9 mouse cellular contexts compared by ENCODE assay signal in genomic region chr11:49794342-49795144, GRCm38 (mm10). TPM values are rescaled to one million over a fixed set of nuclear protein-coding genes. Genes with fewer than 3 reads are reported as not detected.
DNase-seq lines count a peak whose midpoint lies in the region; ATAC-seq and TF ChIP-seq lines count a peak whose summit lies in the region.
"Had no signal": no experiment of that assay in that cellular context is flagged by ENCODE, and none has a peak within 500 bp of the region (broad histone marks: within the 10 kb centered on the region; RNA-seq: fewer than 3 reads in every experiment).

No protein-coding gene starts in this region.

- peak overlapping the region; percentile 85 for H3K9ac ChIP-seq in ES-E14 (ENCODE audit: insufficient read depth, low read depth, low read length, poor library complexity, severe bottlenecking)
- H3K9ac ChIP-seq in forebrain, embryonic 15.5 days (replicated peaks), result peak overlapping the region; percentile 52
- peak overlapping the region; percentile 67 for H3K9ac ChIP-seq in limb, embryonic 11.5 days (ENCODE audit: low read length)
- H3K9ac ChIP-seq in midbrain, embryonic 11.5 days (ENCODE audit: low read length), result peak overlapping the region; percentile 63

- peak overlapping the region; percentile 60 for H3K4me2 ChIP-seq in forebrain, embryonic 15.5 days (replicated peaks)
- H3K4me2 ChIP-seq in limb, embryonic 11.5 days (ENCODE audit: low read depth, severe bottlenecking), result peak overlapping the region; percentile 84
- H3K4me2 ChIP-seq in midbrain, embryonic 11.5 days, result peak overlapping the region; percentile 84

- DNase-seq in ES-E14 (ENCODE audit: low read depth, low spot score), result no peak
- DNase-seq in adrenal gland, postnatal 10 days, result peak; percentile 51
- peak; percentile 42 for DNase-seq in heart, postnatal 4 days
- DNase-seq in limb, embryonic 11.5 days (ENCODE audit: low spot score), result peak; percentile 80
- DNase-seq in midbrain, embryonic 11.5 days (ENCODE audit: low spot score, missing footprints), result peak; percentile 97
- DNase-seq in testis, postnatal 10 days (ENCODE audit: low spot score), result peak; percentile 59
- DNase-seq in frontal cortex, postnatal 25 days (ENCODE audit: low spot score in 2 of 2), result no peak

- peaks cover 0 to 13% of the 10 kb centered on the region in 2 experiments; a peak in 2 of 4 replicates for H3K4me1 ChIP-seq in ES-E14 (ENCODE audit: control insufficient read depth in 2 of 2, insufficient read depth in 2 of 2, low read length in 2 of 2, poor library complexity in 1 of 2)
- H3K4me1 ChIP-seq in forebrain, embryonic 15.5 days, result peaks cover 9% of the 10 kb centered on the region
- H3K4me1 ChIP-seq in limb, embryonic 11.5 days (ENCODE audit: control insufficient read depth, insufficient read depth, low read length), result no peaks in the 10 kb centered on the region
- peaks cover 4% of the 10 kb centered on the region for H3K4me1 ChIP-seq in midbrain, embryonic 11.5 days (ENCODE audit: control insufficient read depth, insufficient read depth, low read length)

- no peak; the same call in none of the 2 replicates for ATAC-seq in forebrain, embryonic 15.5 days (replicated peaks)
- ATAC-seq in limb, embryonic 11.5 days (ENCODE audit: insufficient number of reproducible peaks, low FRiP score, low TSS enrichment, low read depth), result peak; percentile 56
- peak; percentile 69 for ATAC-seq in midbrain, embryonic 11.5 days (ENCODE audit: low FRiP score)

- no peaks in the 10 kb centered on the region; the same call in 1 of the 2 replicates for H3K27me3 ChIP-seq in forebrain, embryonic 15.5 days
- H3K27me3 ChIP-seq in limb, embryonic 11.5 days (ENCODE audit: control insufficient read depth, insufficient read depth, low read length), result no peaks in the 10 kb centered on the region
- H3K27me3 ChIP-seq in midbrain, embryonic 11.5 days (ENCODE audit: control insufficient read depth, insufficient read depth, low read length), result no peaks in the 10 kb centered on the region; the same call in 1 of the 2 replicates

- 0 out of 2 replicates have a peak, but pooled peaks cover 3% of the 10 kb centered on the region for H3K36me3 ChIP-seq in ES-E14 (ENCODE audit: control insufficient read depth, insufficient read depth, low read length, poor library complexity, severe bottlenecking)
- H3K36me3 ChIP-seq in forebrain, embryonic 15.5 days, result no peaks in the 10 kb centered on the region
- H3K36me3 ChIP-seq in limb, embryonic 11.5 days (ENCODE audit: control insufficient read depth, insufficient read depth, low read length), result no peaks in the 10 kb centered on the region
- H3K36me3 ChIP-seq in midbrain, embryonic 11.5 days (ENCODE audit: control insufficient read depth, insufficient read depth, low read length), result no peaks in the 10 kb centered on the region

- peak overlapping the region; percentile 84 for H3K4me3 ChIP-seq in ES-E14 (ENCODE audit: insufficient read depth in 1 of 2, low read depth in 1 of 2, low read length in 2 of 2, poor library complexity in 1 of 2, severe bottlenecking in 1 of 2)
- H3K4me3 ChIP-seq in forebrain, embryonic 15.5 days, result peak overlapping the region; percentile 51
- H3K4me3 ChIP-seq in limb, embryonic 11.5 days (ENCODE audit: low read depth, low read length), result peak overlapping the region; percentile 66
- H3K4me3 ChIP-seq in midbrain, embryonic 11.5 days (ENCODE audit: low read depth, low read length), result peak overlapping the region; percentile 49

- H3K9me3 ChIP-seq in ES-E14 (ENCODE audit: control insufficient read depth, insufficient read depth, low read depth, low read length), result no peaks in the 10 kb centered on the region
- H3K9me3 ChIP-seq in forebrain, embryonic 15.5 days, result no peaks in the 10 kb centered on the region
- no peaks in the 10 kb centered on the region for H3K9me3 ChIP-seq in limb, embryonic 11.5 days (ENCODE audit: control insufficient read depth, low read length)
- H3K9me3 ChIP-seq in midbrain, embryonic 11.5 days (ENCODE audit: control insufficient read depth, low read length), result no peaks in the 10 kb centered on the region

- in situ Hi-C loops in ES-E14 (cut with MboI; ENCODE audit: low sequenced_read_pairs in 2 of 2, unreplicated experiment in 2 of 2), result no loop called here

- WGBS in forebrain, embryonic 15.5 days, result under 1% methylated on average over 45 of the region's 45 CpGs
- 0% methylated on average over 45 of the region's 45 CpGs for WGBS in limb, embryonic 11.5 days
- WGBS in midbrain, embryonic 11.5 days, result under 1% methylated on average over 45 of the region's 45 CpGs

- no peak overlapping the region for H3K27ac ChIP-seq in ES-E14 (ENCODE audit: insufficient read depth, low read depth, low read length, poor library complexity, severe bottlenecking)
- H3K27ac ChIP-seq in forebrain, embryonic 15.5 days (replicated peaks), result no peak overlapping the region
- peak overlapping the region; percentile 66 for H3K27ac ChIP-seq in limb, embryonic 11.5 days (replicated peaks; ENCODE audit: low read depth, low read length)
- no peak overlapping the region for H3K27ac ChIP-seq in midbrain, embryonic 11.5 days (ENCODE audit: low read depth, low read length)

TF ChIP-seq in ES-E14, 5 proteins besides CTCF, POLR2A, EP300 and RAD21:
- TF ChIP-seq CHD2 (IDR thresholded peaks at IDR 0.05; ENCODE audit: low read depth, low read length) (no peak), ZNF384 (IDR thresholded peaks at IDR 0.05; ENCODE audit: low read depth, low read length) (peak; percentile 81)
TF ChIP-seq in ES-E14: peak in this region for 1.

RNA-seq across cellular contexts. Expression of gene Gfpt2, which starts 0.6 kb away (rescaled TPM):
- 28.0 and 37.1 TPM in 2 replicates for total RNA-seq in ES-E14 (2012; rRNA removed)
- total RNA-seq in adrenal gland, postnatal 10 days (2021), result 1 to 10 TPM; 5.8 to 5.9 TPM
- polyA plus RNA-seq in forebrain, embryonic 15.5 days (2015; fragmentation: Nextera tagmentation; extraction: Ambion mirVana), result 9.3 and 11.1 TPM in 2 replicates
- 1 to 10 TPM; 9.1 to 9.3 TPM for total RNA-seq in heart, postnatal 4 days (2021)
- polyA plus RNA-seq in limb, embryonic 11.5 days (2014; fragmentation: Nextera tagmentation; extraction: Ambion mirVana), result 36.3 and 37.2 TPM in 2 replicates
- 8.7 and 9.9 TPM in 2 replicates for polyA plus RNA-seq in midbrain, embryonic 11.5 days (2014; fragmentation: Nextera tagmentation; extraction: Ambion mirVana)
- total RNA-seq: neutrophil, adult 5-6 weeks had no signal

RNA-seq across cellular contexts. Expression of gene Mapk9, which starts 52.0 kb away (rescaled TPM):
- 27.8 and 28.1 TPM in 2 replicates for total RNA-seq in ES-E14 (2012; rRNA removed)
- total RNA-seq in adrenal gland, postnatal 10 days (2021), result 10 to 100 TPM; 56.4 to 67.8 TPM
- polyA plus RNA-seq in forebrain, embryonic 15.5 days (2015; fragmentation: Nextera tagmentation; extraction: Ambion mirVana), result 46.8 and 47.2 TPM in 2 replicates
- total RNA-seq in heart, postnatal 4 days (2021), result 10 to 100 TPM; 51.4 to 53.6 TPM
- polyA plus RNA-seq in limb, embryonic 11.5 days (2014; fragmentation: Nextera tagmentation; extraction: Ambion mirVana), result 34.2 and 42.5 TPM in 2 replicates
- polyA plus RNA-seq in midbrain, embryonic 11.5 days (2014; fragmentation: Nextera tagmentation; extraction: Ambion mirVana), result 41.2 and 44.1 TPM in 2 replicates

Comparison
In these comparisons a context has a peak if more than half of its experiments do, and no peak if none do; other contexts are left out.
1. DNase-seq: peak in adrenal gland, postnatal 10 days (single experiment), heart, postnatal 4 days (single experiment), limb, embryonic 11.5 days (single experiment), midbrain, embryonic 11.5 days (single experiment) and testis, postnatal 10 days (single experiment); none in ES-E14 (single experiment) and frontal cortex, postnatal 25 days (0 of 2).
2. Peak in every context shown above with its lines, with median percentiles within 50 percentile points of each other: H3K4me3 ChIP-seq, H3K9ac ChIP-seq and H3K4me2 ChIP-seq.